Mouse (Mus musculus) thymus, postnatal 0 days (tissue): ENCODE results near the gene Rapgef5. TPM values are rescaled to one million over a fixed set of nuclear protein-coding genes. Genes with fewer than 3 reads are reported as not detected.

ENCODE experiments used
- DNase-seq: peaks from one replicate; pipeline ENCODE4 v3.0.0-alpha.2; 2015; ENCODE audit warnings: low spot score
- polyA plus RNA-seq: library from polyadenylated mRNA; unstranded; fragments of >200 nt; fragmentation: Nextera tagmentation; extraction: Ambion mirVana; gene quantifications from 2 replicates; pipeline ENCODE4 v1.2.1, GENCODE M21; 2015

Rapgef5 gene
- polyA plus RNA-seq, 1 experiment from 2014 or later: 10.9 TPM

DNA sequence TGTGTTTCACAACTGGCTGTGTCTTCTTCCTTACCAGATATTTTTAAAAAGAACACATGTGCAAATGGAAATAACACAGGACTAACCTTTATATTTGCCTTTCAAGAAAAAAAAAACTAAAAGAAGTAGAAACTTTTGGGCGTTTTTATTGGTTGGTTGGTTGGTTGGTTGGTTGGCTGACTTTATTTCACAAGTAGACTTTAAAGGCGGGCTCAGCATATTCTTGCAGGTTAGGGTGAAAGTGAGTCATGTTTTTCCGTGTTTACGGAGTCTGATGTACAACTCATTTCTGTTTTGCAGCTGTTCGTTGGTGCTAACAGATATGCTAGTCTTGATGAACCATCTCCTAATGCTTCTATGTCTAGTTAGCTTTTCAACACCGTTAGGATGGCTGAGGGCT lies 196.2 kb downstream of the Rapgef5 start:
- no peak for DNase-seq

DNA sequence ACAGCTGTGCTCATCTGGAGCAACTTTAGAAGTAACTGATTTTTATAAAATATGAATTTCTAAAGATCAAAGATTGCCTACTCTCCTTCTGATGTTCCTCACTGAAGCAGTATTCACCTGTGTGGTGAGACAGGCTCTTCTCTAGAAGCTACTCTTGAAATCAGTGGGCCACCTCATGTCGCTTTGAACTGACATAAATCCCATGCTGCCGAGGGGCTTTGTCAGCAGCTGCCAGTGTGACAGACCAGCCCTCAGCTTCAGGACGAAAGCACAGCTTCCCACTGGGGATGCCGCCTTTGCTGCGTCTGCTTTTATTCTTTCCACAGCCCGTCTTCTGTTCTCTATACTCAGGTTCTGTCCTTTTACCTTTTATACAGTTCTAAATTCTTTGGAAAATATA lies 197.3 kb downstream of the Rapgef5 start:
- DNase-seq: no peak

DNA sequence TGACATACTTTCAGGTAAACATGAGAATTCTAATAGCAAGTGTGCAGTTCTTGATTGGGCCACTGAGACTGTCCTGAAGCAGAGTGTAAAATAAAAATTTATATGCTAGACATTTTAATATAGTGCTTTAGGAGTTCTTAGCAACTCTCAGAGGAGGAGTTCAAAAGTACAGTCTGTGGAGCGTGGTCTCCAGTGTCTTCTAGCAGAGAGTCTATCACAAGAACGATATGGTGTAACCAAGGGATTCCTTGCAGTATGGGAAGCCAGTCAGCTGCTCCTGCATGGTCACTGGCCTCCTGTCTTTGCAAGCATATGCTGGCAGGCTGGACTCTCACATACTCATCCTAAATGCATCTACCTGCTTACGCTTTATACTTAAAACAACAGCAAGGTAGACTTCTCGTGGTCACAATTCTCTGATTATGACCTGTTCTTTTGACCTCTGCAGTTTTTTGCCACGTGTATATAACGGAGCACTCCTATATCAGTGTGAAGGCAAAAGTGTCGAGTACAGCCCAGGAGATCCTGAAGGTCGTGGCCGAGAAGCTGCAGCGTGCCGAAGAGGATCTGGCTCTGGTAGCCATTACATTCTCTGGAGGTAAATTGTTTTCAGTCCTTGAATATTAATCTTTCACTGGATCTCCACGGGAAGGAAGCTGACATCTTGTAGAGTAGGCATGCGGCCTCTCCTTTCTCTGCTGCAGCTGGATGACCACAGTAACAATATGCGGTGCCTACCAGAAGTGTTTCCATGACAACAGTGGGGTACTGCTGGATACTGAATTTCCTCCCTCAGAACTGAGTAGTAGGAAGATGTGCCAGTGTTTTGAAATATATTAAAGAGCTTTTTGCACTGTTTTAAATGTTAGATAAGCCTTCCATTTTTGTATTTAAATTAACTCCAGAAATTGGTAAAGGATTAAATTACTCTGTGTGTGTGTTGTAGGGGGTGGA lies 204.8 kb downstream of the Rapgef5 start:
- no peak for DNase-seq

DNA sequence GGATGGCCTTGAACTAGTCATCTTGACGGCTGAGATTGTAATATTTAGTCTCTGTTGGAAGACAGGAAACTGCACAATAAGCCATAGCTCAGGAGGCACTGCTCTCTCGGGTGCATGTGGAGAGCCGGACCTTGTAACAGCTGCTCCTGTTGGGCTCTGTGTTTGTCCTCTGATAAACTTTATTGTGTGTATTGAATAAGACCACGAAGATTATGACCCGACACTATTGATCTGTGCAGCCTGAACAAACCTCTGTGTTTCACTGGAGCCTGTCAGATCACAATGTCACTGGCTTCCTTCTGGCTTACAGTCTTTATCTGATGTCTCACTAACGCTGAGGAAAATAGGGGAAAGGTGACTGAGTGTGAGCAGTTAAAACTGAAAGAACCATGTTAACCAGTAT lies 205.5 kb downstream of the Rapgef5 start:
- DNase-seq: no peak

DNA sequence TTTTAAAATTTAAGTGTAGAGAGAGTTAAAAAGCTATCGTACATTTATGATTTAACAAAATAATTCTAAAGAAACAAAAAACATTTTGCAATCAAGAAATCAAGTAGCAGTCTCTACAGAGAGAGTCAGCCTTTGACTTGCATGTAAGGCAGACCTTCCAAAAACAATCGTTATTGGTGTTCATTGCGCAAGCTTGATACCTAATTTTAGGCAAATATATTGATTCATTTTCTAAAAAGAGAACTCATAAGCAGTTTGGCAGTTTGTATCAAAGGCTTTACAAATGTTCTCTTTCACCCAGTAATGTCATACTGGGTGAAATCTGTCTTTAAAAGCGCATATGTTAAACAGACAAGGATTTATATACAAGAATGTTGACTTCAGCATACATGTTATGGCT lies 208.7 kb downstream of the Rapgef5 start:
- DNase-seq: no peak

DNA sequence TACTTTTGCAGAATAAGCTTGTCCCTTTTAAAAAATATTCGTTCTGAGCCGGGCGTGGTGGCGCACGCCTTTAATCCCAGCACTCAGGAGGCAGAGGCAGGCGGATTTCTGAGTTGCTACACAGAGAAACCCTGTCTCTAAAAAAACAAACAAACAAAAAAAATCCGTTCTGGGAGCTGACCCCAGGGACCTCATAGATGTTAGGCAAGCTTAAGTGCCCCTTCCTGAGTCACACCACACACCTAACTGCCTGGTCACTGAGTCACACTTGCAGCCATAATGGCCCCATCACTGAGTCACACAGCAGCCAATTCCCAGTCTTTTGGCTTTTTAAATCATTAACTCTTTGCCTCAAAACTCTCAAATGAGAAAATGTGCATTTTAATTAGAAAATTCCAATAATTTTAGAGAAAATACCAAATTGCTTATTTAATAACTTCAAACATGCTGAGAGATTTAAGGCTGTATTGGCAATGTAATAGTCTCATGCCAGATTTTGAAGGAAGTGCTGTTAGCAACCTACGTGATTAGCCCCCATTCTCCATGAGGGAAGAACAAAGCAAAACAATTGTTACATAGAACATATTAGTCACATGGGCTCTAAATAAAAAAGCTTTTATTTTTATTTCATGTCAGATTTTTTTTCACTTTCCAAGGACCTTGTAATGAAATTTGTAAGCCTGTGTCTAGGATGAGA lies 211.3 kb downstream of the Rapgef5 start:
- no peak for DNase-seq

DNA sequence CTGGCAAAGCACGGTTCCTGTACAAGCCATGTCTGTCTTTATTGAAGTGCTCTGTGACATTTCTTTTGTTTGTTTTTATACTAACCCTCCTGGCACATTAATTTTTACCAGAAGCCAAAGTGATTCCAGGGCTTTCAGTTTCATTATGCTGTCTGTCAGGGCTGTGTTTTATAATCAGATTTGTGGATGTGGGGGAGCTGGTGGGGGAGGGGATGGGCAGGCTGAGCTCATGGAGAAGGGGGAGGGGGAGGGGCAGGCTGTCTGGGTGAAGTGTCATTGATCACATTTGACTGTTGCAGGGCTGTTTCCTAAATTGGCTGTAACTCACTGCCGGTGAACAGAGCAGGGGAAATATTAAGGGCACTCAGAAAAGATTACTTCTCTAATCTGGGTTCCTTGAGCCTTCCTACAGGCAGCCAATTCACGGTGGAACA lies 211.9 kb downstream of the Rapgef5 start:
- no peak for DNase-seq

DNA sequence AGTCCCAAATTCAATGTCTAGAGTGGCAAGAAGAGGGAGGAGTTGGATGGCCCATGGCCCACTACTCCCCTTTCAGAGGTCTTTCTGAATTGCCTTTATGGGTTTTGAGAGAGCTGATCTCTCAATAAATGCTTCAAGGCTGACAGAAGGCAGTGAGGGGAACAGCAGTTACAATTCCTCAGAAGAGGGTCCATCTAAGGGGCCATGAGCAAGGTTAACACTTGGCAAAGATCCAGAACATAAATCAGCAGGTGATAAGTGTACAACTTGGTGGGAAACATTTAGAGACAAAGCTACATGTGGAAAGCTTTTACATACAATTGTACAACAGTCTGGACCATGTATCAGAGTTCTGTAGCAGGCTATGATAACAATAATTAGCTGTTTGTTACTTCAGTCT lies 217.3 kb downstream of the Rapgef5 start:
- DNase-seq: no peak

DNA sequence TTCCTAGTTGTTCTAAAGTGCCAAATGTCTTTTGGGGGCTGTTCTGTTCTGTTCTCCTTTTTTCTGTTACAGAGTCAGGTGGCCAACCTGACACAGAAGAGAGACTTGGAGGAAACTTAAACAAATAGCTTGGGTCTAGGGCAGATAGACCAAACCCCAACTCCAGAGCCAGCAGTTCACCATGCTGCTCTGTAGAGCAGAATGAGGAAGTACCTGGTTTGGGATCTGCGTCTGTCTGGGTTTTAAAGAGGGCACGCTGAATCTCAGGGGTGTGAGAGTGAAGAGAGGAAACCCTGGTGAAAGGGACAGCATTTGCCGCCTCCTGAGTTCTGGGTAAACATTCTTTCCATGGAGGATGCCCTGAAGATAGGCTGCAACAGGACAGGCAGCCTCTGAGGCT lies 219.9 kb downstream of the Rapgef5 start:
- DNase-seq: no peak

DNA sequence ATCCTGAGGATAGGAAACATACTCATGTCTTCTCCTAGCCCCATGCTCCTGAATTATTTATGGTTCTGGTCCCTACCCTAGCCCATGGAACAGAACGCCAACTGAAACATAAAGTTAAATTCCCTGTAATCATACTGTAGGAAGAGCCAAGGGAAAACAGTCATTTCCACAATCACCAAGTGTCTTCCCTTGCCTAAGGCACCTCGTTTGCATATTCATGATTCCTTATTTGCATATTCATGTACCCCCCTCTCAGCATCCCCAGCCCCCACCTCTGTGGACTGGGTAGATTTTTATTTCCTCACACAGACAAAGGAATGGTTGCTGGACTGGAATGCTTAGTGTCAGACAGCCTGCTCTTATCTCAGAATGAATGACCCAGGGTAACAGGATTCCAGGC lies 220.6 kb downstream of the Rapgef5 start:
- no peak for DNase-seq

DNA sequence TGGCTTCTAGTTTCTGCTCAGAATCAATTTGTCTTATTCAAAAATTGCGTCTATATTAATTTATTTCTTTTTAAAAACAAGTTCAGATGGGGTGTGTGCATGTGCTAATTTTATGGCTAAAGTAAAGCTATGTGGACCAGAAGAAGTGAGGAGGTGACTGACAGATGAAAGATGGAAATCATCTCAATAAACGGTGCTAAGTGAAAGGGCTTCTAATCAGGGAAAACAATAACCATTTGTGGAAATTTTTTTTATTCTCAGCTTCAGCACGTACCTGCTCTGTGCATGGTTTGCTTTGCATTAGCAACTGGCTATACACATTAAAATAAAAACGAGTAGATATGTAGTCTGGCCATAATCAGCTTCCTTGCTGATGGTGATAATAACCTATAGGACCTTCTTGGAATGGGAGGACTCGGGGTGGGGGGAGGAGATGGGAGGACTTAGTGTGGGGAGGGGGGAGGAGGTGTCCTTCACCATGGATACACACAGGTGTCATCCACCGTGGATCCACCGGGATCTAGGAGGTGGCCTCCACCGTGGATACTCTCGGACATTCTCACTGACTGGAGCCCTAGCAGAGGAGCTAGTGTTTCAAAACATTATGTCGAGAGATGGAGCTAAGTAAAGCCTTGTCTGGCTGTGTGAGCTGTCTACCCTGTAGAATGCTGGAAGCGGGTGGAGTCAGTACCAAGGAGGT lies 221.2 kb downstream of the Rapgef5 start:
- no peak for DNase-seq

DNA sequence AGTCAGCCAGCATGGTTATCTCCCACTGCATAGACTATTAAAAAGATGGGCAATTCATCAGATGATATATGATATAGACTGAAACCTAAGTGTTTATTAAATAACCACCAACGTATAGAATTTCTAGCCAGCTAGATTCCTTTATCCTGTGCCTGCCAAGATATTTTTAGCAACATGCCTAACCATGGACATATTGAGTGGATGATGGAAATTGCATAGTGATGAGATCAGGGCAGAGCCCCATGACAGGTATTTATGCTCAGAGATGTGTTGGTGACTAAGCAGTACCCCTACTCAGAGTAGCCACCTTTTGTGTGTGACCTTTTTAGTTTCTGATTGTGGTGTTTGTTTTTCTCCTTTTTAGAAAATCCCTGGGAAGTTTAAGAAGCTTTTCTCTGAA lies 226.2 kb downstream of the Rapgef5 start:
- DNase-seq: no peak

DNA sequence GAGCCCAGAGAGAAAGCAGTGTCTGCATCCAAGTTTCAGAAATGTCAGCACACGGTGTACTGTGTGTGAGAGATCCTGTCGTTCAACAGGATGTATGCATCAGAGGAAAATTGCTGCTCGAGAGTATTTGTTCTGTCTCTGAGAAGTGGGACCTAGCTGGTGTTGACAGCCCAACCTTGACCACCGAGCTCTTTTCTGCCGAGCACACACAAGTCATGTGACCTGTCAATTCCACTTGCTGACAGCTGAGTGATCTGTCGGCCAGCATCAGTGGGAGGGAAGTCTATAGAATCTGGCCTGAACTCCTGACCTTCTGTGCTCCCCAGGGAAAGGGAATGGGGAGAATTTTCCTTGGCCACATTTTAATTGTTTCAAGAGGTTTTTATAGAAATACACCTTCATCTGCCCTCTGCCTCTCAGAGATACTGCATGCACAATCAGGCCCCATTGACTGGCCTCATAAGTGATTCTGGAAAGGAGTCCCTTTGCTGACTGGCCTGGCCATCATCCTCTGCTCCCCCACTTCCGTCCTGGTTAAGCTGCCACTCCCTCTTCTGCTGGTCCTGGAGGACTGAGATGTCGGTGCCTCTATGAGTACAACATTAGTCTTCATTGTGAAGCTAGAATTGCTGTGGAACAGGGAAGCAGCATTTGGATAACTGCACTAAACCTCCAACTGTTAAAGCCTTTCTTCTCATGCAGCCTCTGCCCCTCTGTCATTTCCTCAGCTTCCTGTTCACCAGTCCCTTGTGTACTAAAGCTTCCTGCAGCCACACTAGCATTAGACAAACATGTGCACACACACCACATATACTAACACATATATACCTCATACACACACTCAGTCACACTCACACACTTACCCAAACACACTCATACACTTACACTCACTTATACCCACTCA lies 228.6 kb downstream of the Rapgef5 start:
- DNase-seq: no peak

DNA sequence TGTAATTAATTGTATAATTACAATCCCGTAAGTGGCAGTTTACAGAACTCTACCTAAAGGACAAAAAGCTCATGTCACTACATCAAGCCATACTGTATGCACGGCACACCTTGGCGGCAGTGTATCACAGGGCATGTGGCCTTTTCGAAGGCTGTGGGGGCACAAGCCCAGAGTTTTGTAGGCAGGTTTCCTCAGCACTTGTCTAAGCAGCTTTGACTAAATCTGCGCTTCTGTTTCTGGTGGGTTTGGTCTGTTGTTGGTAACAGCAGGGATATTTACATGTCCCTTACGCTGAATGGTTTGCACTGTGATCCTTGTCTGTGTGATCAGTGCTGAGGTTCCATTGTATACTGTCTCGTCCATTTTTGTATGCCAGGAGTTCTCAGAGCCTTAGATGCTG lies 230.3 kb downstream of the Rapgef5 start:
- DNase-seq: no peak

DNA sequence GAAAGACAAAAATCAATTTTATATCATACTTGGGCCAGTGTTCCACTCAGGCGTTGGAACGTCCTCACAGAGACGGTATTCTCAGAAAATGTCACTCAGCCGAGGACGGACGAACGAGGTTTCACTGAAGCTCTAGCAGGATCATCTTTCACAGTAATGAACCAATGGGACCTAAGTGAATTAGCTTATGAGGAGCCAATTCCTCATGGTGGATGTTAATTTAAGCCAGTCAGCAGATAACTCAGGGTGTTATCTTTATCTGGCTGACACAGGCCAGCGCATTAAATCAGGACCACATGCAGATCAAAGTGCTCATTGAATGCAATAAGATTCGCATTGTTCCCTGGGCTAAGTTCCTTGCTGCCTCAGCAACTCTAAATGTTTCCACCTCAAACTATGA lies 234.8 kb downstream of the Rapgef5 start:
- no peak for DNase-seq

DNA sequence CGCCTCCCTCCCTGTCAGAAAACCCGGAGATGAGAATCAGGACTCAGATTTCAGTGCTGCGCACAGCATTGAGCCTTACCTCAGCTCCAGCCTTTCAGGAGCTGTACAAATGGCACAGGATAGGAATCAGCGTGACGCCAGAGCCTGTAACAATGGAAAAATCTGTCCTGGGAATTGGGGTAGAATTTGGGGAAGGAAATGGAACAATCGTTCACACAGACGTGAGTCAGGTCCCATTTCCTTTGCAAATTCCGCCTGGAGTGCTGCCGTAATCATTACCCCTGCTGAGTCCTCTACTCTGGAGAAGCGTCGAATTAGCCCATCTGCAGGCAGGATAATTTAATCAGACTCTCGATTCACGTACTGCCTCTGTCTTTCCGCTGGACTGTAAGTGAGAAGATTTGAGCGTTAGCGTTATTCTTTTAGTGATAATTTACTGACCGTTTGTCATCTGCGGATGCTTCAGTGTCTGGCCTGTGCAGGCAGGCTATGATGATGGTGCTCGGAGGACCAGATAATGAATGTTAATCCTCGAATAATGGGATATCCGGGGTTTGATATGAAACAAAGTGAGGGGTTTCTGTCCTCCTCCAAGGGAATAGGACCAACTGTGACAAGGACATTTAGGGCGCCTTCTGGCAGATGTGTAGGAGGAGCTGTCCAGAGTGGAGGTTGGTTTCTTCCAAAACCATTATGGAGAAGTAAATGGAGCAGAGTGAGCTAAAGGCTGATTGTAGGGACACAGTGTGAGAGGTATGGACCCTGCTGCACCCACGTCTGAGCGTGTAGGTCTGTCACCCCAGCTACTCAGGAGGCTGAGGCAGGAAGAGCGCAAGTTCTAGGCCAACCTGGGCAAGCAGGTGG lies 235.5 kb downstream of the Rapgef5 start:
- DNase-seq: no peak

DNA sequence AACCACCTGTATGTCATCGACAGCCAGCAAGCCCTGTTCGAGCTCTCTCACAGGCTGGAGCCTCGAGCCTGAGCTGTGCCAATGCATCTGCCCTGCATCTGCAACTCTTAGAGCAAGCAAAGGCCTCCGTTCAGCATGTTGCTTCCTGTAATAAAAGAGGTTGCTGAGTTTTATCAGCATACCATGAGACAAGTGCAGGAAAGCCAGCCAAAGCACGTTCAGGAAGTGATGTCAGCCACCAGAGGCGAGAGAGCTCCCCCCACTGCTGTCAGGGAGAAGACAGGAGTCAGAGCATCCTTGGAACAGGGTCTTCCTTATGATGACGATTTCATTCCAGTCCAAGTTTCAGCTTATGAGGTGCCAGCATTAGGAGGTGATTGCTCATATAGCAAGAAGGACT lies 239.7 kb downstream of the Rapgef5 start:
- DNase-seq: peak; percentile 40

DNA sequence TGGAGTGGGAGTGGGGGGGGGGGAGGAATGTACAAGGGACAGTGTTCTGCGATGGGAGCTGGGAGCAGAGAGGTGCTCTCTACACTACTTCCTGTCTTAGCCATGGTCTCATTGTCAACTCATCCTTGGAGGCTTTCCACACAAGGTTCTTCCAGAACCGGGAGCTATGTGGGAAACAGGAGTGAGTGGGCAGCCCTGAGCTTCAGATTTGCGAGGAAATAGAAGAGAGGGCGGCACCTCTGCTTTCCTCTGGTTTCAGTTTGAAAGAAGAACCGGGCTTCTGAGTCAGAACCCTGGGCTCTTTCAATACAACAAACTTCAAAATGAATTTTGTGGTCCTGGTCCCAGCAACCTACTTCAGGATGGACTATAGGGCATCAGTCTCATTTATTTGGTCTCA lies 244.1 kb downstream of the Rapgef5 start:
- no peak for DNase-seq

DNA sequence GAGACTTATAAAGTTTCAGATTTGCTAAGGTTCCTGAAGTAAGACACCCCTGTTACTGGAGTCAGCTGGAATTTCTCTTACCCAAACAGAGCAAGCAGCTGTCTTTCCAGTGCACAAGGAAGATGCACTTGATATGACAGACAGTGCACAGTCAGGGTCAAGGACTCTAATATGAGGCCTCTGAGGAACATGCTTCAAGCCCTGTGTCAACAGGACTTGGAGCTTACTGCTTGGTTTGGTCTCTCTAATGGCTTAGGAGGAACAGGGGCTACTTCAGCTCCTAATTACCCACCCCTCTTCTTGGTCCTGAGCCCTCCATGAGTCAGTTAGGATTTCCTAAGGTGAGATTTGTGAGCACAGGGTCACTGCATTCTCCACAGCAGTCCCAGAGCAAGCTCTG lies 244.6 kb downstream of the Rapgef5 start:
- DNase-seq: no peak

DNA sequence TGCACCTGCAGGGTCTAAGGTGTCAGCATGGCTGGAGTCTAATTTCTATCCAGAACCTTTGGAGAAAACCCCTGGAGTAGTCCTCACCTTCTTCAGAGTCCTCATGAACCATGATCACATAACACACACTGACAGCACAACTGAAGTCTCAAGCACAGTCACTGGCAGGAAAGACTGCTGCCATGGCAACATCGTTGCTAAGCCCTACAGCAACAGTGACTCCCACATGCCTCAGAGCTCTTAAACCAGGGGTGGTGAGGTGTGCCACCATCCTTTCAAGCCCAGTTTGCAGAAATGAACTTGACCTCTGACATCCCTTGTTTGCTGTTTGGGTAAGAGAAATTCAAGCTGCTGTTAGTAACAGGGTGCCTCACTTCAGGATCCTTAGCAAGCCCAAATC lies 245.4 kb downstream of the Rapgef5 start:
- peak; percentile 17 for DNase-seq
